Mouse (Mus musculus) adipocyte (in vitro differentiated cells): Measurements from ENCODE around the gene Wbp2.

ENCODE experiments used
- DNase-seq: peaks from one replicate; pipeline ENCODE4 v3.0.0-alpha.2; 2016; ENCODE audit warnings: low spot score

Wbp2 gene

DNA sequence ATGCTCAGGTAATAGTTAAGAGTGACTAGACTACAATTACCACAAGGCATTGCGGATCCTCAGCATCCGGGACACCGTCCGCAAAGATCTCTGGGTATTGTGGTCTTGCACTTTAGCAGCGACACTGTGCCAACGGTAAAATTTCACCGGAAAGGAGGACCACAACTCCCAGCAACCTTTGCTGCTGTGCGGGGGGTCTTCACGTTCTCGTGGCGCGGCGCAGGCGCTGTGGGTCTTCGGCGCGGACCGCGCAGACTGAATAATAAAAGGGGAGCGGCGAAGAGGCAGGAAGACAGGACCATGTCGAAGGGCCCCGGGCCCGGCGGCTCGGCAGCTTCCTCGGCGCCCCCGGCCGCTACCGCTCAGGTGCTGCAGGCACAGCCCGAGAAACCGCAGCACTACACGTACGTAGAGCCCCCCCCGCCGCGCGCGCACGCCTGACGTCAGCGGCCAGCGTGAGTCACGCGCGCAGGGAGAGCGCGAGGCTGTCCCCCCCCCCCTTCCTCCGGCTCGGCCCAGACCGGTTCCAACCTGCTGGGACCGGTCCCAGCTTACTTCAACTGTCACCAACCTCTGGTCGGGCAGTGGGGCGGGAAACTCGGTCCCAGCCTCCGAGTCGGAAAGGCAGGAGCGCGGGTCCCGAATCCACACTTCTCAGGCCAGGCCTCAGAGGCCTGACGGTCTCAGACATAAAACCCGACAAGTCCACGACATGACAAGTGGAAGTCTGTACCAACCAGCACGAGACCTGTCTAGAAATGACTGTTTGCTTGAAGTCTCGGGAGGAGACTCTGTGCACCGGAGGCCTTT is 56.5 kb downstream of the Wbp2 start, which contains the start of gene Unk:
Unk (plus strand) TSS at position 235 of the 810 bp plus-strand sequence.
- peak; percentile 99 for DNase-seq

- no peak for DNase-seq
These were observed 57.5 kb downstream of the Wbp2 start for GRCm38 (mm10) chr11:116029086-116029865.
